Mouse (Mus musculus) small intestine, adult 2 months (tissue): ENCODE data around the gene Col2a1. TPM values are rescaled to one million over a fixed set of nuclear protein-coding genes. Genes with fewer than 3 reads are reported as not detected.

Experiments
- H3K27ac ChIP-seq: fragments of 200-500 bp; 2 replicates; pipeline ENCODE4 v1.5.1; 2012; ENCODE audit warnings: low read depth, low read length, control low read depth, inconsistent platforms; ENCODE audit not compliant: insufficient read depth
- H3K27me3 ChIP-seq: fragments of 200-500 bp; 2 replicates; pipeline ENCODE4 v1.6.1; 2012; ENCODE audit warnings: mild to moderate bottlenecking, moderate library complexity, low read length, inconsistent platforms; ENCODE audit not compliant: control insufficient read depth, insufficient read depth
- H3K36me3 ChIP-seq: fragments of 200-500 bp; 2 replicates; pipeline ENCODE4 v1.6.1; 2012; ENCODE audit warnings: mild to moderate bottlenecking, low read length, control low read depth, inconsistent platforms; ENCODE audit not compliant: control insufficient read depth, insufficient read depth
- H3K4me1 ChIP-seq: fragments of 200-500 bp; 2 replicates; pipeline ENCODE4 v1.6.1; 2012; ENCODE audit warnings: low read length, inconsistent platforms, mixed read lengths; ENCODE audit not compliant: control insufficient read depth, insufficient read depth, insufficient read length
- H3K4me3 ChIP-seq: fragments of 200-500 bp; 2 replicates; pipeline ENCODE4 v1.5.1; 2012; ENCODE audit warnings: low read depth, mild to moderate bottlenecking, control low read depth, inconsistent platforms, low read length, moderate library complexity
- CTCF ChIP-seq: fragments of 200-500 bp; IDR thresholded peaks from 2 replicates; pipeline ENCODE4 v1.5.1; 2012; ENCODE audit warnings: low read depth, mild to moderate bottlenecking, control low read depth, inconsistent platforms, low read length, moderate library complexity, mixed read lengths; ENCODE audit not compliant: insufficient replicate concordance, insufficient read length; ENCODE audit errors: extremely low read depth
- POLR2A ChIP-seq: fragments of 200-500 bp; IDR thresholded peaks from 2 replicates; pipeline ENCODE4 v1.6.1; 2012; ENCODE audit warnings: low read depth, mild to moderate bottlenecking, control low read depth, inconsistent platforms, low read length, moderate library complexity
- WGBS: fragments of 180-500 bp; shearing (Covaris S2); methylation state at CpG from one replicate; pipeline ENCODE4 v1.1.7; 2018; 5-methylcytosine and 5-hydroxymethylcytosine counted together
- polyA plus RNA-seq: library from polyadenylated mRNA; depleted of rRNA; stranded (reverse); fragments of >200 nt; gene quantifications from 2 replicates; pipeline ENCODE4 v1.2.3, GENCODE M21; 2012

Col2a1 gene
- polyA plus RNA-seq, 1 experiment = 0.03 TPM

DNA sequence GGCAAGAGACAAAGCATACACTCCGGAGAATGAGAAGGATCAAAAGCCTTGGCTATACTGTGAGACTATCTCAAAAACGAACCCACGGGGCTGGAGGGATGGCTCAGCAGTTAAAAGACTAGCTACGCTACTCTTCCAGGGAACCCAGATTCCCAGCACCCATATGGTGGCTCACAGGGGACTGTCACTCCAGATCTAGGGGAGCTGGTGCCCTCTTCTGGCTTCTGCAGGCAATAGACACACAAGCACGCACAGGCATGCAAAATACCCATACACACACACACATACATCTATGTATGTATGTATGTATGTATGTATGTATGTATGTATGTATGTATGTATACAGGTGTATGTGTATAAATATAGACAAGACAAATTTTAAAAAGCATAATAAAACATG is 32.1 kb upstream of the Col2a1 start:
- Histone ChIP-seq H3K4me3 (no peak overlapping the region), H3K27me3 (no peaks in the 10 kb centered on the region), H3K27ac (no peak overlapping the region), H3K4me1 (no peaks in the 10 kb centered on the region), H3K36me3 (peaks cover 33% of the 10 kb centered on the region)
- WGBS = 93% methylated on average over 5 of the region's 5 CpGs
- TF ChIP-seq POLR2A (no peak), CTCF (no peak)

DNA sequence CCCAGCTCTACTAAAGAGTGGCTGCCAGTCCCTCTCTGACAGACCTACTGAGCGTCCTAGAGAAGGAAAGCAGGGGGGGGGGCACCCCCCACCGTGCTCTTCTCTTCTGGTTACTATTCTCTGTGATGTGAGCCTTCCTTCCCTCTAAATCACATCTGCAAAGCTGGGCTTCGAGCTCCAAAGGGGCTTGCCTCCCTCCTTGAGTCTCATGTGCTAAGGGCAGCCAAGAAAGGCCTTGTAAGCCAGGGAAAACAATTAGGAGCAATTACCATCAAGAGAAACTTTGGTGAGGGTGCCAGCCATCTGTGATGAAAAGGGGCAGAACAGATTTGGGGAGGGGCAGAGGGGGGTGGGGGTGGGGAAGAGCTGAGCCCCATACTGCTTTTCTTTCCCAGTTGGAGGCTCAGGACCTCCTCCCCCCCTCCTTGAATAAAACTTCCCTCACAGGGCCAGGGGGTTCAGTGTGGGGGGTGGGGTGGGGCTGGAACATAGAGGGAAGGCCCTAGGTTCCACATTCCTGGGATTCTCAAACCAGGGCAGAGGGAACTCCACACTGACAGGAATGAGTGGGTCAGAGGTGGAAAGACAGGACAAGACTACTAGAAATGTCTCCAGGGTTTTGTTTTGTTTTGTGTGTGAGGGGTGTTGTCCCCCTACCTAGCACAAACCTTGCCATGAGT is 30.7 kb upstream of the Col2a1 start:
- 48% methylated on average over 3 of the region's 3 CpGs for WGBS
- Histone ChIP-seq H3K27me3 (no peaks in the 10 kb centered on the region), H3K36me3 (peaks cover 22% of the 10 kb centered on the region), H3K4me1 (no peaks in the 10 kb centered on the region), H3K4me3 (no peak overlapping the region), H3K27ac (no peak overlapping the region)
- no peak for TF ChIP-seq CTCF
- TF ChIP-seq POLR2A = no peak

DNA sequence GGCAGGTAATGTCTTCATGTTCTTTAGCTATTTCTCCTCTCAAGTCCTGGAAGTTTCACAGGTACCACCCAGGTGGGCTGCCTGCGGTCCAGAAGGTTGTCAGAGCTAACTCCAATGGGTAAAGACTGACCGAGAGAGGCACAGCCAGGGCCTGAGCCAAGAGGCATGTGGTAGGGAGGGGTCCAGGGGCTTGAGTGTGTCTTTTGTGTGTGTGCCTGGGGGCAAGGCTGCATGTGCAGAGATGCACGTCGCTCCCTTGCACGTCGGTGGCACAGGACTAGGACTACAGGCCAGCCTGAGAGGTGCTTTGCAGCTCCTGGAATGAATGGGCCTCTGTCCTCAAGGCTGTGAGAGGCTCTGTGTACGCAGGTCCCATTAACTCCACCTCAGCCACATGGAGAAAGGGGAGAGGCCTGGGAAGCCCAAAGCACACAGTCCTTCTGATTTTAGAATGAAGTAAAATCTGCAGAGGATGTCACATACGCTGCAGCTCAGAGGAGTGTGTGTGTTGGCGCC is 28.8 kb upstream of the Col2a1 start:
- WGBS = 85% methylated on average over 9 of the region's 9 CpGs
- Histone ChIP-seq H3K36me3 (peaks cover 9% of the 10 kb centered on the region), H3K4me1 (no peaks in the 10 kb centered on the region), H3K27ac (no peak overlapping the region), H3K4me3 (no peak overlapping the region), H3K27me3 (no peaks in the 10 kb centered on the region)
- TF ChIP-seq CTCF = no peak

DNA sequence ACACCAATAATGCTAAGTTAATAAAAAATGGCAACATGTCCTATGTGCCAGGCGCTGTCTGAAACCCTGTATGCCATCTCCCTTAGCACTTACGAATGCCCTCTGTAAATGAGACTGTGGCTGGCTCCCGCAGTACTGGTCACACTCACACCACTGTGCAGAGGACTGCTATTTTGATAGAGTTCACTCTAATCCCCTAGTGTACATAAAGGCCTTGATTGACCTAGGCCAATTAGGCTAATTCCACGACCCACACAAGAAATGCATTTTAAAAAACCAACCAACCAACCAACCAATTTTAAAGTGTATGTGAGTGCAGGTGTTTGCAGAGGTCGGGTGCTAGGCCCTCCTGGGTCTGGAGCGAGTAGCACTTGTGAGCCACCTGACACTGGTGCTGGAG is 25.3 kb upstream of the Col2a1 start:
- no peak for TF ChIP-seq CTCF
- no peak for TF ChIP-seq POLR2A
- no peaks in the 10 kb centered on the region for H3K36me3 ChIP-seq
- no peaks in the 10 kb centered on the region for H3K4me1 ChIP-seq
- H3K4me3 ChIP-seq = no peak overlapping the region
- H3K27ac ChIP-seq = no peak overlapping the region
- WGBS = 77% methylated on average over 6 of the region's 6 CpGs
- H3K27me3 ChIP-seq = no peaks in the 10 kb centered on the region; the same call in 1 of the 2 replicates

DNA sequence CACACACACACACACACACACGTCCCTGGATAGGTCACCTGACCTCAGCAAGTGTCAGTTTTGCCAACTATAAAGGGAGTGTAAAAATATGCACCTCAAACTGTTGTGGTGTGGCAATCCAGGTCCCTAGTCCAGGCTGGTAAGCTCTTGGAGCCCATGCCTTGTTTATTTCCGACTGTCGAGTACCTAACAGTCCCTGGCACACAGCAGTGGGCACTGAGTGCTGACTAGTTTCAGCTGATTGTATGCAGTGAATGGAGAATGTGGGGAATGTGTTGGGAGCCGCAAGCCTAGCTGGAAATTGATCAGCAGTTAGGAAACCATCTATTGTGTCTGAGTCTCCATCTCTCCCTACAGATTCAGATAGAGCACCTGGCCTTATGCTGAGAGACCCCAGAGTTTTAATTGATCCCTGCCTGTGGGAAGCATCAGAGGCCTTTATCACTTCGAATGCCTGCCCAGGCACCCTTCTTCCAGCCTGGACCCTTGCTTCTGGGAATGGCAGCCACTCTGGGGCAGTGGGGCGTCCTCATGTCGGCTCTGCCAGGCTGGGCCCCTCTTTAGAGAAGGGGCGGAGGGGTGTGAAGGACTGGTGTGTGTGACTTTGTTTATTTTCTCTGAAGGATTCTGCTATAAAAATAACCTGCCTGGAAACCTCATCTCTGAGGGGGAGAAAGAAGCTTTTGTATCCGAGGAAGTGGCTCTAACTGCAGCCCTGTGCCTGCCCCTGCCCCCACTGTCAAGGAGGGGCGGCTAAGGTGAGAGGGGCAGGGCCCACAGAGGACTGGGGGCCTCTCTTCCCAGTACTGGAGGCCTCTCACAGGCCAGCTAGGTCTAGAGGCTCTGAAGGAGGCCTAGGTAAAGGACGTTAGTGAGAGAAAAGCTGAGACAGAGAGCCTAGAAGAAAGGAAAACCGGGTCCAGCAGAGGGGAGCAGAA is 22.7 kb upstream of the Col2a1 start:
- Histone ChIP-seq H3K27me3 (no peaks in the 10 kb centered on the region; the same call in 1 of the 2 replicates), H3K4me3 (no peak overlapping the region), H3K4me1 (no peaks in the 10 kb centered on the region), H3K36me3 (no peaks in the 10 kb centered on the region), H3K27ac (no peak overlapping the region)
- TF ChIP-seq POLR2A = no peak
- TF ChIP-seq CTCF = no peak
- WGBS = 49% methylated on average over 12 of the region's 12 CpGs

DNA sequence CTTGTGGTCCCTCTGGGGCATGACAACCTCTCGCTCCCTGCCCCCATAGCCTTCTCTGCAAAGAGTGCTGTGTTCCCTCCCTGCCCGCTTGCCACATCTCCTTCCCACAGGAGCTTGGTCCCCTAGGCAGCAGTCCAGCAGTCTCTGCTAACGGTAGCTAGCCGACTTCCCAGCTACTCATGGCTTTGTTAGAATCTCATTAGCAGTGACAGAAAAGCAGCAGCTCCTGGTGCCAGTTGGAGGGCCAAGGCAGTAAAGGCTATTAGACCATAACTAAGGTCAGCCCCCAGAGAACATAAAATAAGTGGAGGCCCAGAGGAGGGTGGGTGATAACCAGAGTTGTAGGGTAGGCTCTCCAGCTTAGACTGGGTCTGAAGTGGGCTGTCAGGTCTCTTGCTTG is 21.1 kb upstream of the Col2a1 start:
- no peak for TF ChIP-seq POLR2A
- no peak for TF ChIP-seq CTCF
- Histone ChIP-seq H3K27ac (no peak overlapping the region), H3K4me1 (no peaks in the 10 kb centered on the region), H3K36me3 (no peaks in the 10 kb centered on the region), H3K27me3 (no peaks in the 10 kb centered on the region; the same call in none of the 2 replicates), H3K4me3 (no peak overlapping the region)
- WGBS = 61% methylated on average over 4 of the region's 4 CpGs

DNA sequence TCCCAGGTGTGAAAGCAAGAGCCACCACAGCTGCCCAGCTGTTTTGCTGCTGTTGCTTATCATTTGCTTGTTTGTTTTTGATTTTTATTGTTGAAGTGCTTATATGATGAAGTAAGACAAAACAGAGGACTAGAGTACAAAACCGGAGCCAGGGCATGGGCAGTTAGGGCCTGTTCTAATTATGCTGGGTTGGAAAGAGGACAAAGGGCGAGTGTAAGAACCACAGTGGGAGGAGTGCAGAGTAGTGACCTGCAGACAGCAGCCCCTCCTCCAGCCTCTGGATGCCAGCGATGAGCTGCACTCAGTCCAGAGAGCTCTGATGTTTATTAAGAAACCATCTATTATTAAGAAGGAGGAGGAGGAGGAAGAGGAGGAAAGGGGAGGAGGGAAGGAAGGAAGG is 18.6 kb upstream of the Col2a1 start:
- Histone ChIP-seq H3K36me3 (no peaks in the 10 kb centered on the region), H3K4me1 (no peaks in the 10 kb centered on the region), H3K27ac (no peak overlapping the region), H3K27me3 (no peaks in the 10 kb centered on the region; the same call in none of the 2 replicates), H3K4me3 (no peak overlapping the region)
- no peak for TF ChIP-seq CTCF
- TF ChIP-seq POLR2A = no peak
- 21% methylated on average over 3 of the region's 3 CpGs for WGBS
